Mouse (Mus musculus) kidney, embryonic 14.5 days (tissue): ENCODE results near the gene Chrna10. TPM values are rescaled to one million over a fixed set of nuclear protein-coding genes. Genes with fewer than 3 reads are reported as not detected.

Experiments
- ATAC-seq: fragments of 200-750 bp; cut with Nextera tagmentation; 2 replicates; pipeline ENCODE4 v1.8.0; 2017; ENCODE audit warnings: moderate number of reproducible peaks, mild to moderate bottlenecking, moderate TSS enrichment, moderate library complexity; ENCODE audit not compliant: low FRiP score, low TSS enrichment
- H3K27ac ChIP-seq: fragments of 300-500 bp; sonication (generic); 2 replicates; pipeline ENCODE4 v1.5.1; 2014; ENCODE audit warnings: low read depth, mild to moderate bottlenecking, low read length, moderate library complexity, mixed read lengths
- H3K27me3 ChIP-seq: fragments of 300-500 bp; sonication (generic); 2 replicates; pipeline ENCODE4 v1.6.1; 2014; ENCODE audit warnings: mild to moderate bottlenecking, low read length; ENCODE audit not compliant: control insufficient read depth, insufficient read depth
- H3K36me3 ChIP-seq: fragments of 300-500 bp; sonication (generic); 2 replicates; pipeline ENCODE4 v1.6.1; 2014; ENCODE audit warnings: low read length, mixed read lengths; ENCODE audit not compliant: control insufficient read depth, insufficient read depth
- H3K4me1 ChIP-seq: fragments of 300-500 bp; sonication (generic); 2 replicates; pipeline ENCODE4 v1.6.1; 2014; ENCODE audit warnings: low read length, mixed read lengths; ENCODE audit not compliant: control insufficient read depth, insufficient read depth
- H3K4me2 ChIP-seq: fragments of 300-500 bp; sonication (generic); replicated peaks from 2 replicates; pipeline ENCODE4 v1.6.1; 2014; ENCODE audit warnings: low read depth, mild to moderate bottlenecking, low read length
- H3K4me3 ChIP-seq: fragments of 300-500 bp; sonication (generic); 2 replicates; pipeline ENCODE4 v1.5.1; 2014; ENCODE audit warnings: mild to moderate bottlenecking, low read length
- H3K9ac ChIP-seq: fragments of 300-500 bp; sonication (generic); 2 replicates; pipeline ENCODE4 v1.6.1; 2014; ENCODE audit warnings: low read depth, mild to moderate bottlenecking, low read length, moderate library complexity
- H3K9me3 ChIP-seq: fragments of 300-500 bp; sonication (generic); 2 replicates; pipeline ENCODE4 v1.6.1; 2016; ENCODE audit warnings: low read length; ENCODE audit not compliant: control insufficient read depth
- WGBS: fragments of 180-500 bp; shearing (Covaris S2); extraction: QIAGEN DNeasy Blood & Tissue Kit; methylation state at CpG from one replicate; pipeline ENCODE4 v1.1.7; 2014; 5-methylcytosine and 5-hydroxymethylcytosine counted together
- polyA plus RNA-seq: library from polyadenylated mRNA; unstranded; fragments of >200 nt; fragmentation: Nextera tagmentation; extraction: Ambion mirVana; gene quantifications from 2 replicates; pipeline ENCODE4 v1.2.1, GENCODE M21; 2014

The Chrna10 gene
- polyA plus RNA-seq, 1 experiment from 2014 or later, result not detected

GRCm38 (mm10) chr7:102066363-102066762 is 50.3 kb downstream of the Chrna10 start:
- Histone ChIP-seq H3K27me3 (no peaks in the 10 kb centered on the region), H3K9me3 (no peaks in the 10 kb centered on the region), H3K9ac (peak overlapping the region; percentile 79), H3K36me3 (peaks cover 16% of the 10 kb centered on the region; the same call in 1 of the 2 replicates), H3K4me1 (peaks cover 10% of the 10 kb centered on the region; the same call in 1 of the 2 replicates), H3K4me2 (peak overlapping the region; percentile 57), H3K4me3 (peak overlapping the region; percentile 84), H3K27ac (0 out of 2 replicates have a peak overlapping the region, but pooled peaks have one; percentile 65)
- WGBS, result 68% methylated on average over 6 of the region's 6 CpGs
- ATAC-seq, result no peak

- Histone ChIP-seq H3K4me1 (peaks cover 10% of the 10 kb centered on the region; the same call in 1 of the 2 replicates), H3K4me2 (peak within 1 kb of the TSS; percentile 57), H3K27me3 (no peaks in the 10 kb centered on the region), H3K27ac (peak within 1 kb of the TSS; percentile 65; the same call in 1 of the 2 replicates), H3K9me3 (no peaks in the 10 kb centered on the region), H3K36me3 (peaks cover 11% of the 10 kb centered on the region; the same call in 1 of the 2 replicates), H3K4me3 (peak within 1 kb of the TSS; percentile 84), H3K9ac (peak within 1 kb of the TSS; percentile 79)
- WGBS, result under 1% methylated on average over 56 of the region's 56 CpGs
- ATAC-seq, result peak; percentile 98
Measured at GRCm38 (mm10) chr7:102065046-102065891, 51.4 kb downstream of the Chrna10 start, which contains the start of the genes Rnf121, Xndc1 and Xntrpc. Gene Rnf121, minus strand, starts transcription at chr7:102065469. Gene Xndc1, plus strand, starts transcription at chr7:102065511. Gene Xntrpc, plus strand, starts transcription at chr7:102065713.

- H3K27me3 ChIP-seq, result no peaks in the 10 kb centered on the region
- H3K9ac ChIP-seq, result peak overlapping the region; percentile 79
- peak; percentile 34; the same call in 1 of the 2 replicates for ATAC-seq
- H3K27ac ChIP-seq, result peak overlapping the region; percentile 65; the same call in 1 of the 2 replicates
- peak overlapping the region; percentile 84 for H3K4me3 ChIP-seq
- H3K4me1 ChIP-seq, result peaks cover 10% of the 10 kb centered on the region; the same call in 1 of the 2 replicates
- H3K36me3 ChIP-seq, result peaks cover 7% of the 10 kb centered on the region; the same call in 1 of the 2 replicates
- H3K9me3 ChIP-seq, result no peaks in the 10 kb centered on the region
- WGBS, result 1% methylated on average over 9 of the region's 9 CpGs
- H3K4me2 ChIP-seq, result peak overlapping the region; percentile 57
Measured at GRCm38 (mm10) chr7:102064655-102065045, 52.0 kb downstream of the Chrna10 start.

- H3K9ac ChIP-seq, result no peak overlapping the region
- no peak for ATAC-seq
- WGBS, result 75% methylated on average over 9 of the region's 9 CpGs
Measured at GRCm38 (mm10) chr7:102063891-102064290, 52.7 kb downstream of the Chrna10 start.

GRCm38 (mm10) chr7:102062203-102062602 is 54.4 kb downstream of the Chrna10 start:
- H3K9ac ChIP-seq, result no peak overlapping the region
- H3K27ac ChIP-seq, result no peak overlapping the region
- H3K9me3 ChIP-seq, result no peaks in the 10 kb centered on the region
- peaks cover 13% of the 10 kb centered on the region; the same call in 1 of the 2 replicates for H3K36me3 ChIP-seq
- H3K27me3 ChIP-seq, result no peaks in the 10 kb centered on the region
- WGBS, result 76% methylated on average over 1 of the region's 1 CpGs
- ATAC-seq, result no peak
- no peak overlapping the region for H3K4me2 ChIP-seq
- H3K4me1 ChIP-seq, result peaks cover 10% of the 10 kb centered on the region; the same call in 1 of the 2 replicates
- no peak overlapping the region for H3K4me3 ChIP-seq

More at GRCm38 (mm10) chr7:102063891-102064290, 52.7 kb downstream of the Chrna10 start:
- Histone ChIP-seq H3K4me3 (peak overlapping the region; percentile 84), H3K36me3 (peaks cover 12% of the 10 kb centered on the region; the same call in 1 of the 2 replicates), H3K4me2 (peak overlapping the region; percentile 57), H3K4me1 (peaks cover 10% of the 10 kb centered on the region; the same call in 1 of the 2 replicates), H3K27ac (no peak overlapping the region), H3K9me3 (no peaks in the 10 kb centered on the region), H3K27me3 (no peaks in the 10 kb centered on the region)

- Histone ChIP-seq H3K27ac (no peak overlapping the region), H3K36me3 (peaks cover 18% of the 10 kb centered on the region; the same call in 1 of the 2 replicates), H3K9ac (no peak overlapping the region), H3K27me3 (no peaks in the 10 kb centered on the region), H3K9me3 (no peaks in the 10 kb centered on the region), H3K4me2 (no peak overlapping the region), H3K4me3 (no peak overlapping the region), H3K4me1 (peaks cover 6% of the 10 kb centered on the region; the same call in 1 of the 2 replicates)
- ATAC-seq, result no peak
- WGBS, result 93% methylated on average over 3 of the region's 3 CpGs
Measured at GRCm38 (mm10) chr7:102061353-102061752, 55.3 kb downstream of the Chrna10 start.

Other genes starting within 250 kb of the Chrna10 start
- 27.3 and 30.4 TPM in 2 replicates for gene Folr1, start 246.0 kb downstream of the Chrna10 start, polyA plus RNA-seq
- 135 and 152 TPM in 2 replicates for gene Lamtor1, start 210.9 kb downstream of the Chrna10 start, polyA plus RNA-seq
- gene Tomt, start 210.5 kb downstream of the Chrna10 start, polyA plus RNA-seq, result 0.27 and 0.37 TPM in 2 replicates
- gene Lrrc51, start 182.9 kb downstream of the Chrna10 start, polyA plus RNA-seq, result 10.0 and 14.7 TPM in 2 replicates
- gene Numa1, start 182.7 kb downstream of the Chrna10 start, polyA plus RNA-seq, result 69.6 and 110 TPM in 2 replicates
- 2.5 and 3.9 TPM in 2 replicates for gene Il18bp, start 98.1 kb downstream of the Chrna10 start, polyA plus RNA-seq
- 22.3 and 28.8 TPM in 2 replicates for gene Rnf121, start 51.4 kb downstream of the Chrna10 start, polyA plus RNA-seq
- gene Xndc1, start 51.3 kb downstream of the Chrna10 start, polyA plus RNA-seq, result 25.4 and 27.1 TPM in 2 replicates
- gene Xntrpc, start 51.1 kb downstream of the Chrna10 start, polyA plus RNA-seq, result 1.5 and 1.6 TPM in 2 replicates
- gene Trpc2, start 33.7 kb downstream of the Chrna10 start, polyA plus RNA-seq, result not detected in 2 replicates
- gene Art1, start 15.1 kb downstream of the Chrna10 start, polyA plus RNA-seq, result 0.88 and 1.2 TPM in 2 replicates
- 1.8 and 2.1 TPM in 2 replicates for gene Art5, start 7.3 kb downstream of the Chrna10 start, polyA plus RNA-seq
- 37.5 and 55.4 TPM in 2 replicates for gene Nup98, start 93.3 kb upstream of the Chrna10 start, polyA plus RNA-seq
- 80.9 and 85.3 TPM in 2 replicates for gene Pgap2, start 93.4 kb upstream of the Chrna10 start, polyA plus RNA-seq
- 47.6 and 62.6 TPM in 2 replicates for gene Rhog, start 139.2 kb upstream of the Chrna10 start, polyA plus RNA-seq
- 8.1 and 11.6 TPM in 2 replicates for gene Stim1, start 151.0 kb upstream of the Chrna10 start, polyA plus RNA-seq